ENCODE assay signal across 8 mouse cellular contexts in the genomic region with DNA sequence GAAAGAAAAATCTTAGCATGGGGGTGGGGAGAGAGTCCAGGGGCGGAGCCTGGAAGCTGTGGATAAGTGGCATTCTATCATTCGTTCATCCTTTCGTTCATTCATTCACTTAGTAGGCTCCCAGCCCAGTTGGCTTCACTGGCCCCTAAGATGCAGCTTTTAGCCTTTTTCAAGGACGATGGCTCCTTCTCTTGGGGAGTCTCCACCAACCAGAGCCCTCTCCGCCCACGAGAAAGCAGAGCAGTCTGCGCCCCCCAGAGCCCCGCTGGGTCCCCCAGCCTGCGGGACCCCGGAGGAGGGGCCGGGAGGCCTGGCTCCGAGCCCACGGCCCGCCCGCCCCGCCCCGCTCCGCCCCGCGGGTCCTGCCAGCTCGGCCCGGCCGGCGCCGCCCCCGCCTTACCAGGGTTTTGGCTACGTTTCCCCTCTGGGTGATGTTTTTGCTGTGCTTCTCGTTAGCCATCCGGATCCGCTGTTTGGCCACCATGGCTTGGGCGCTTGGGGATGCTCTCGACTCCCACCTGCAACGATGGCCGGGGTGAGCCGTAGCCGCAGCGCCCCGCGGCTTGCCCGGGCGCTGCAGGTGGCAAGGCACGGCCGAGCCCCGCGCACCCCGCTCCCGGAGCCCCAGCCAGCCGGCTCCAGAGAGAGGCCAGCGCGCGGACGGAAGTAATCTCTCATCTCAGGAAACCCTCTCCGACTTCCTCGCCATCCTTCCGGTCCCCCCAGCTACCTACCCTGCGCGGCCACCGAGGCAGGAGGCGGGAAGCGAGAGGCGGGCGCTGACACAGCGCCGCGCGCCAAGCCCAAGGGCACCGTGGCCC. TPM values are rescaled to one million over a fixed set of nuclear protein-coding genes. Genes with fewer than 3 reads are reported as not detected.
DNase-seq lines count a peak whose midpoint lies in the region; ATAC-seq and TF ChIP-seq lines count a peak whose summit lies in the region.

No protein-coding gene starts in this region.

- H3K9ac ChIP-seq in forebrain, embryonic 12.5 days = peak overlapping the region; percentile 82
- peak overlapping the region; percentile 65 for H3K9ac ChIP-seq in heart, embryonic 15.5 days
- H3K9ac ChIP-seq in liver, embryonic 11.5 days (ENCODE audit: low read depth, low read length) = peak overlapping the region; percentile 63

- H3K79me3 ChIP-seq in C2C12 (ENCODE audit: low read depth) = peaks cover 2% of the 10 kb centered on the region

- H3K27me3 ChIP-seq in C2C12 (ENCODE audit: control insufficient read depth, insufficient read depth, insufficient read length) (no peaks in the 10 kb centered on the region), myocyte (ENCODE audit: control insufficient read depth, insufficient read depth, insufficient read length) (no peaks in the 10 kb centered on the region)
- peaks cover 19% of the 10 kb centered on the region; the same call in 1 of the 2 replicates for H3K27me3 ChIP-seq in forebrain, embryonic 12.5 days
- H3K27me3 ChIP-seq in heart, embryonic 15.5 days = no peaks in the 10 kb centered on the region
- H3K27me3 ChIP-seq in liver, embryonic 11.5 days (replicated peaks; ENCODE audit: control insufficient read depth, insufficient read depth, low read length) = peaks cover 22% of the 10 kb centered on the region
- H3K27me3 ChIP-seq in splenic B cell, adult 2 months (ENCODE audit: control insufficient read depth, insufficient read depth, low read length, poor library complexity, severe bottlenecking) = no peaks in the 10 kb centered on the region

- H3ac ChIP-seq in C2C12 (ENCODE audit: control insufficient read depth, insufficient read length, low read depth) (peak overlapping the region; percentile 77), myocyte (ENCODE audit: control insufficient read depth, insufficient read length) (peak overlapping the region; percentile 21)

- peaks cover 22% of the 10 kb centered on the region for H3K4me1 ChIP-seq in forebrain, embryonic 12.5 days
- H3K4me1 ChIP-seq in heart, embryonic 15.5 days (replicated peaks) = peaks cover 23% of the 10 kb centered on the region
- peaks cover 9% of the 10 kb centered on the region; the same call in 1 of the 2 replicates for H3K4me1 ChIP-seq in liver, embryonic 11.5 days (replicated peaks; ENCODE audit: control insufficient read depth, insufficient read depth, low read length)

- no peak for TF ChIP-seq CTCF in C2C12 (IDR thresholded peaks at IDR 0.05; ENCODE audit: control insufficient read depth, insufficient read depth, insufficient read length)
- no peak for TF ChIP-seq CTCF in brain, embryonic 14.5 days (IDR thresholded peaks at IDR 0.05; ENCODE audit: borderline replicate concordance, extremely low read depth, insufficient read depth, insufficient read length)

- ATAC-seq in forebrain, embryonic 12.5 days (ENCODE audit: low FRiP score) = peak; percentile 81
- ATAC-seq in heart, embryonic 15.5 days (replicated peaks; ENCODE audit: insufficient number of reproducible peaks, insufficient read depth, low FRiP score, low read depth) = peak; percentile 68
- peak; percentile 66 for ATAC-seq in liver, embryonic 11.5 days (replicated peaks; ENCODE audit: low FRiP score)

- DNase-seq in brain, embryonic 14.5 days (ENCODE audit: low read depth) = peak; percentile 78
- DNase-seq in kidney, postnatal 10 days = peak; percentile 77
- DNase-seq in liver, embryonic 11.5 days (ENCODE audit: low spot score) = peak; percentile 67
- DNase-seq in splenic B cell, adult 2 months (ENCODE audit: low read depth, low spot score) = peak; percentile 50

- under 1% methylated on average over 65 of the region's 67 CpGs for WGBS in forebrain, embryonic 12.5 days
- WGBS in heart, embryonic 15.5 days = 1% methylated on average over 66 of the region's 67 CpGs
- 2% methylated on average over 66 of the region's 67 CpGs for WGBS in liver, embryonic 11.5 days

- H3K79me2 ChIP-seq in C2C12 (ENCODE audit: control insufficient read depth, insufficient read depth) (peaks cover 44% of the 10 kb centered on the region), myocyte (ENCODE audit: control insufficient read depth, insufficient read depth) (no peaks in the 10 kb centered on the region)

- peak overlapping the region; percentile 69 for H3K27ac ChIP-seq in forebrain, embryonic 12.5 days
- H3K27ac ChIP-seq in heart, embryonic 15.5 days = peak overlapping the region; percentile 64
- H3K27ac ChIP-seq in liver, embryonic 11.5 days (ENCODE audit: low read depth, low read length) = 0 out of 2 replicates have a peak overlapping the region, but pooled peaks have one; percentile 36

- no peaks in the 10 kb centered on the region for H3K9me3 ChIP-seq in forebrain, embryonic 12.5 days
- H3K9me3 ChIP-seq in heart, embryonic 15.5 days (replicated peaks) = no peaks in the 10 kb centered on the region
- no peaks in the 10 kb centered on the region for H3K9me3 ChIP-seq in liver, embryonic 11.5 days (ENCODE audit: control insufficient read depth, low read length)

- 0 out of 2 replicates have a peak, but pooled peaks have one; percentile 27 for TF ChIP-seq POLR2A in brain, embryonic 14.5 days (IDR thresholded peaks at IDR 0.05; ENCODE audit: borderline replicate concordance, extremely low read depth, insufficient read depth, insufficient read length, poor library complexity, severe bottlenecking)
- TF ChIP-seq POLR2A in myocyte (IDR thresholded peaks at IDR 0.05; ENCODE audit: insufficient read length, low read depth) = peak; percentile 44

- H3K36me3 ChIP-seq in C2C12 (ENCODE audit: control insufficient read depth, insufficient read depth) (no peaks in the 10 kb centered on the region), myocyte (ENCODE audit: control insufficient read depth, insufficient read depth) (no peaks in the 10 kb centered on the region)
- H3K36me3 ChIP-seq in forebrain, embryonic 12.5 days (replicated peaks) = no peaks in the 10 kb centered on the region
- no peaks in the 10 kb centered on the region for H3K36me3 ChIP-seq in heart, embryonic 15.5 days
- no peaks in the 10 kb centered on the region for H3K36me3 ChIP-seq in liver, embryonic 11.5 days (ENCODE audit: control insufficient read depth, insufficient read depth, low read length)
- no peaks in the 10 kb centered on the region for H3K36me3 ChIP-seq in splenic B cell, adult 2 months (ENCODE audit: control insufficient read depth, insufficient read depth, low read length, poor library complexity, severe bottlenecking)

- peak overlapping the region; percentile 85 for H3K4me2 ChIP-seq in forebrain, embryonic 12.5 days
- peak overlapping the region; percentile 94 for H3K4me2 ChIP-seq in heart, embryonic 15.5 days
- H3K4me2 ChIP-seq in liver, embryonic 11.5 days = peak overlapping the region; percentile 98
- peak overlapping the region; percentile 72 for H3K4me2 ChIP-seq in myocyte (ENCODE audit: low read depth)

- H3K4me3 ChIP-seq in C2C12 (ENCODE audit: insufficient read depth, poor library complexity, severe bottlenecking) (peak overlapping the region; percentile 41), myocyte (peak overlapping the region; percentile 33)
- peak overlapping the region; percentile 73 for H3K4me3 ChIP-seq in forebrain, embryonic 12.5 days (replicated peaks)
- peak overlapping the region; percentile 72 for H3K4me3 ChIP-seq in heart, embryonic 15.5 days
- peak overlapping the region; percentile 68 for H3K4me3 ChIP-seq in liver, embryonic 11.5 days (ENCODE audit: low read depth, low read length)

TF ChIP-seq in C2C12, 6 proteins besides CTCF, POLR2A, EP300 and RAD21:
- TF ChIP-seq MAX (IDR thresholded peaks at IDR 0.05) = no peak
- no peak for TF ChIP-seq USF1 (IDR thresholded peaks at IDR 0.05; ENCODE audit: low read depth)
- no peak for TF ChIP-seq FOSL1 (IDR thresholded peaks at IDR 0.05; ENCODE audit: insufficient read depth, low read length, poor library complexity, severe bottlenecking)
- no peak for TF ChIP-seq MYOG (IDR thresholded peaks at IDR 0.05; ENCODE audit: control insufficient read depth, extremely low read depth, insufficient read length)
- TF ChIP-seq MYOD1 (IDR thresholded peaks at IDR 0.05; ENCODE audit: control insufficient read depth, insufficient read length, low read depth) = no peak
- no peak for TF ChIP-seq CEBPB (IDR thresholded peaks at IDR 0.05; ENCODE audit: low read depth)

TF ChIP-seq in myocyte, 11 proteins besides CTCF, POLR2A, EP300 and RAD21:
- TF ChIP-seq POLR2AphosphoS2 (IDR thresholded peaks at IDR 0.05; ENCODE audit: insufficient read length, low read depth) (peak; percentile 14), SRF (IDR thresholded peaks at IDR 0.05; ENCODE audit: control insufficient read depth, insufficient read length, low read depth) (no peak)

RNA-seq across cellular contexts. Expression of a gene that starts 0.4 kb away (rescaled TPM):
- polyA plus RNA-seq in C2C12 (2012; fragmentation: generic; extraction: Trizol) (32.8 TPM), myocyte (2012; fragmentation: generic; extraction: Trizol) (17.0 TPM)
- 115 and 121 TPM in 2 replicates for polyA plus RNA-seq in brain, embryonic 14.5 days (2012; rRNA removed)
- polyA plus RNA-seq in forebrain, embryonic 12.5 days (2016; fragmentation: Nextera tagmentation; extraction: Ambion mirVana) = 43.4 and 45.3 TPM in 2 replicates
- polyA plus RNA-seq in heart, embryonic 15.5 days (2015; fragmentation: Nextera tagmentation; extraction: Ambion mirVana) = 7.1 and 8.2 TPM in 2 replicates
- 4.3 and 5.3 TPM in 2 replicates for polyA plus RNA-seq in liver, embryonic 11.5 days (2014; fragmentation: Nextera tagmentation; extraction: Ambion mirVana)

Comparison
In these comparisons a context has a peak if more than half of its experiments do, and no peak if none do; other contexts are left out.
1. Peak in every context shown above with its lines: DNase-seq, ATAC-seq, H3K4me3 ChIP-seq and H3K27ac ChIP-seq.